In the genomic region with DNA sequence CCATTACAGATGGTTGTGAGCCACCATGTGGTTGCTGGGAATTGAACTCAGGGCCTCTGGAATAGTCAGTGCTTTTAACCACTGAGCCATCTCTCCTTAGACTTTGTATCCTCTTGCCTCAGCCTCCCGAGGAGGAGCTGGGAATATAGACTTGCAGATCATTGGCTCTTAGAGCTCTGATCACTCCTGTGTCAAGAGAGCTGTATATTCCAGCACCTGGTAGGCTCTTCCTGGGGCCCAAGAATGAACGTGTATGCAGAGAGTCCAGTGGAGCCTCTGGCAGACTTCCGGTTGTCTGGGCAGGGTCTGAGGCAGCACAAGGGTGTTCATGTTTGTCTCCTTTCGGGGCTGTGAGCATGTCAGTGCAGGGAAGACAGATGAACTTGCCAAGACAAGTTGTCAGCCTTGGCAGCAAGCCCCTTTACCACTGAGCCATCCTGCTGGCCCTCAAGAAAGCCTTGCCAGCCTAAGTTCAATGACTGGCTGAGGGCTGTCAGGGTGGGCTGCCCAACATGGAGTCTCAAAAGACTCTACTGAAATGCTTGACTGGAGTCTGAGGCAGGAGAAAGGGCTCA, we compare ENCODE assay signal across 23 mouse cellular contexts. TPM values are rescaled to one million over a fixed set of nuclear protein-coding genes. Genes with fewer than 3 reads are reported as not detected.
A peak's percentile ranks its signal among the peaks of the same experiment; 100 is the strongest.
DNase-seq lines count a peak whose midpoint lies in the region; ATAC-seq and TF ChIP-seq lines count a peak whose summit lies in the region.
"Had no signal": no experiment of that assay in that cellular context is flagged by ENCODE, and none has a peak within 500 bp of the region (broad histone marks: within the 10 kb centered on the region; RNA-seq: fewer than 3 reads in every experiment).

No protein-coding gene starts in this region.

- peaks cover 32% of the 10 kb centered on the region for H3K4me1 ChIP-seq in heart, embryonic 12.5 days (replicated peaks)
- peaks cover 6% of the 10 kb centered on the region for H3K4me1 ChIP-seq in ES-Bruce4 (ENCODE audit: control insufficient read depth, insufficient read depth, low read length)
- H3K4me1 ChIP-seq in heart, embryonic 16.5 days (ENCODE audit: control insufficient read depth, insufficient read depth, low read length), result peaks cover 22% of the 10 kb centered on the region
- H3K4me1 ChIP-seq: hindbrain, embryonic 13.5 days; liver, embryonic 12.5 days had no signal

- no peak for TF ChIP-seq EP300 in ES-Bruce4 (IDR thresholded peaks at IDR 0.05; ENCODE audit: insufficient read depth, low read depth, low read length)

- peak overlapping the region; percentile 98 for H3K27ac ChIP-seq in heart, embryonic 12.5 days (ENCODE audit: poor library complexity, severe bottlenecking)
- H3K27ac ChIP-seq in ES-Bruce4 (ENCODE audit: insufficient read depth, low read length), result peak overlapping the region; percentile 14
- peak overlapping the region; percentile 96 for H3K27ac ChIP-seq in heart, embryonic 16.5 days (ENCODE audit: low read length)
- H3K27ac ChIP-seq: hindbrain, embryonic 13.5 days; kidney, postnatal 0 days; layer of hippocampus, adult 2 months; liver, embryonic 12.5 days; macrophage; midbrain, embryonic 12.5 days had no signal

- H3K36me3 ChIP-seq in heart, embryonic 12.5 days, result peaks cover 20% of the 10 kb centered on the region
- no peaks in the 10 kb centered on the region for H3K36me3 ChIP-seq in ES-Bruce4 (ENCODE audit: control insufficient read depth, insufficient read depth, low read length, poor library complexity, severe bottlenecking)
- H3K36me3 ChIP-seq in heart, embryonic 16.5 days (ENCODE audit: control insufficient read depth, insufficient read depth), result 0 out of 2 replicates have a peak, but pooled peaks cover 4% of the 10 kb centered on the region
- H3K36me3 ChIP-seq: embryonic facial prominence, embryonic 10.5 days; hindbrain, embryonic 13.5 days; liver, embryonic 12.5 days; midbrain, embryonic 12.5 days had no signal

- intact Hi-C loops in heart, postnatal 10 days (cut with DNase I), result loop anchor here (2.0 kb wide), 2 partner anchors 13 to 43 kb away; no protein-coding TSS in a partner anchor

- no peak overlapping the region for H3K9ac ChIP-seq in heart, embryonic 12.5 days
- no peak overlapping the region for H3K9ac ChIP-seq in ES-Bruce4 (ENCODE audit: low read depth, poor library complexity, severe bottlenecking)
- H3K9ac ChIP-seq in heart, embryonic 16.5 days (ENCODE audit: low read length), result peak overlapping the region; percentile 78; the same call in 1 of the 2 replicates
- H3K9ac ChIP-seq: hindbrain, embryonic 13.5 days; liver, embryonic 12.5 days; lung, embryonic 14.5 days; midbrain, embryonic 12.5 days had no signal

- no peaks in the 10 kb centered on the region for H3K27me3 ChIP-seq in heart, embryonic 12.5 days (replicated peaks)
- no peaks in the 10 kb centered on the region for H3K27me3 ChIP-seq in ES-Bruce4 (ENCODE audit: control insufficient read depth, insufficient read depth, low read length, poor library complexity, severe bottlenecking)
- H3K27me3 ChIP-seq in heart, embryonic 16.5 days (ENCODE audit: control insufficient read depth, insufficient read depth, low read length), result no peaks in the 10 kb centered on the region
- H3K27me3 ChIP-seq: hindbrain, embryonic 13.5 days had no signal

- peaks cover 5% of the 10 kb centered on the region for H3K9me3 ChIP-seq in heart, embryonic 12.5 days (replicated peaks)
- H3K9me3 ChIP-seq in ES-Bruce4 (replicated peaks; ENCODE audit: control insufficient read depth, insufficient read depth, low read length, poor library complexity, severe bottlenecking), result no peaks in the 10 kb centered on the region
- peaks cover 4% of the 10 kb centered on the region for H3K9me3 ChIP-seq in heart, embryonic 16.5 days (replicated peaks; ENCODE audit: control insufficient read depth, low read length)
- H3K9me3 ChIP-seq: hindbrain, embryonic 13.5 days had no signal

- no peak for TF ChIP-seq CTCF in ES-Bruce4 (IDR thresholded peaks at IDR 0.05; ENCODE audit: low read depth, low read length)

- 0 out of 2 replicates have a peak overlapping the region, but pooled peaks have one; percentile 57 for H3K4me3 ChIP-seq in heart, embryonic 12.5 days
- H3K4me3 ChIP-seq in ES-Bruce4 (ENCODE audit: low read depth, low read length), result no peak overlapping the region
- no peak overlapping the region for H3K4me3 ChIP-seq in heart, embryonic 16.5 days (ENCODE audit: low read length)
- H3K4me3 ChIP-seq: embryonic facial prominence, embryonic 10.5 days; hindbrain, embryonic 13.5 days; layer of hippocampus, adult 2 months; liver, embryonic 12.5 days; midbrain, embryonic 12.5 days had no signal

- TF ChIP-seq POLR2A in ES-Bruce4 (IDR thresholded peaks at IDR 0.05; ENCODE audit: insufficient read depth, low read length), result no peak

- 70% methylated on average over 4 of the region's 4 CpGs for WGBS in heart, embryonic 12.5 days
- WGBS in heart, embryonic 16.5 days, result 63% methylated on average over 4 of the region's 4 CpGs

- ATAC-seq in heart, embryonic 12.5 days (ENCODE audit: insufficient number of reproducible peaks, low FRiP score), result no peak
- ATAC-seq in heart, embryonic 16.5 days (replicated peaks; ENCODE audit: extremely low read depth, insufficient read depth, low FRiP score), result no peak
- ATAC-seq: forebrain, embryonic 14.5 days; intestine, embryonic 16.5 days; liver, embryonic 12.5 days had no signal

- DNase-seq in gastrocnemius, adult 18-20 months (ENCODE audit: low spot score), result peak; percentile 69
- DNase-seq in gastrocnemius, postnatal 10 days, result no peak
- no peak for DNase-seq in heart, postnatal 10 days
- no peak for DNase-seq in urinary bladder, postnatal 10 days (ENCODE audit: low spot score)
- DNase-seq: cerebellum, postnatal 36 days; lung, embryonic 14.5 days; retina, postnatal 1 day; right cerebral cortex, postnatal 4 days; thymus, postnatal 14 days had no signal

- peak overlapping the region; percentile 74; the same call in 1 of the 2 replicates for H3K4me2 ChIP-seq in heart, embryonic 12.5 days
- H3K4me2 ChIP-seq in heart, embryonic 16.5 days (ENCODE audit: low read depth, low read length), result peak overlapping the region; percentile 71; the same call in 1 of the 2 replicates
- H3K4me2 ChIP-seq: hindbrain, embryonic 13.5 days; liver, embryonic 12.5 days; lung, embryonic 14.5 days; midbrain, embryonic 12.5 days had no signal

RNA-seq across cellular contexts. Expression of gene Trim63, which starts 0.8 kb away (rescaled TPM):
- 100 to 1,000 TPM; 322 to 461 TPM for total RNA-seq in gastrocnemius, adult 18-20 months (2021)
- 100 to 1,000 TPM in 1 of 2 experiments, 10 to 100 TPM in 1; 78.5 to 107 TPM for total RNA-seq in gastrocnemius, postnatal 10 days (2021)
- 90.7 and 93.9 TPM in 2 replicates for polyA plus RNA-seq in heart, embryonic 12.5 days (2016; fragmentation: Nextera tagmentation; extraction: Ambion mirVana)
- total RNA-seq in heart, postnatal 10 days (2021), result 100 to 1,000 TPM; 238 to 242 TPM
- polyA plus RNA-seq in ES-Bruce4 (2011; ENCODE audit: insufficient read depth, insufficient read length, low read depth, missing spikeins), result 5.4 and 7.4 TPM in 2 replicates
- polyA plus RNA-seq in heart, embryonic 16.5 days (2015; fragmentation: Nextera tagmentation; extraction: Ambion mirVana), result 175 and 177 TPM in 2 replicates
- total RNA-seq: layer of hippocampus, adult 2 months; neutrophil, adult 5-6 weeks had no signal
- polyA plus RNA-seq: forebrain, embryonic 14.5 days; lung, embryonic 14.5 days; macrophage had no signal

RNA-seq across cellular contexts. Expression of gene Pdik1l, which starts 26.5 kb away (rescaled TPM):
- total RNA-seq in gastrocnemius, adult 18-20 months (2021), result 1 to 10 TPM; 3.9 to 5.7 TPM
- total RNA-seq in gastrocnemius, postnatal 10 days (2021), result 1 to 10 TPM; 5.8 to 8.4 TPM
- 14.9 and 18.1 TPM in 2 replicates for polyA plus RNA-seq in heart, embryonic 12.5 days (2016; fragmentation: Nextera tagmentation; extraction: Ambion mirVana)
- 10 to 100 TPM in 1 of 2 experiments, 1 to 10 TPM in 1; 7.5 to 10.3 TPM for total RNA-seq in heart, postnatal 10 days (2021)
- polyA plus RNA-seq in ES-Bruce4 (2011; ENCODE audit: insufficient read depth, insufficient read length, low read depth, missing spikeins), result 12.0 and 14.1 TPM in 2 replicates
- 13.0 and 13.9 TPM in 2 replicates for polyA plus RNA-seq in heart, embryonic 16.5 days (2015; fragmentation: Nextera tagmentation; extraction: Ambion mirVana)

RNA-seq across cellular contexts. Expression of gene Slc30a2, which starts 28.8 kb away (rescaled TPM):
- total RNA-seq in gastrocnemius, adult 18-20 months (2021), result 10 to 100 TPM in 1 of 2 experiments, 1 to 10 TPM in 1; 5.4 to 12.7 TPM
- under 1 TPM; 0.29 to 0.66 TPM for total RNA-seq in gastrocnemius, postnatal 10 days (2021)
- polyA plus RNA-seq in heart, embryonic 12.5 days (2016; fragmentation: Nextera tagmentation; extraction: Ambion mirVana), result 0.42 and 0.44 TPM in 2 replicates
- under 1 TPM; 0.12 to 0.69 TPM for total RNA-seq in heart, postnatal 10 days (2021)
- polyA plus RNA-seq in ES-Bruce4 (2011; ENCODE audit: insufficient read depth, insufficient read length, low read depth, missing spikeins), result 3.9 and 4.9 TPM in 2 replicates
- 0.21 and 0.42 TPM in 2 replicates for polyA plus RNA-seq in heart, embryonic 16.5 days (2015; fragmentation: Nextera tagmentation; extraction: Ambion mirVana)
- total RNA-seq: layer of hippocampus, adult 2 months; neutrophil, adult 5-6 weeks had no signal
- polyA plus RNA-seq: hindbrain, embryonic 13.5 days; limb, embryonic 11.5 days; liver, embryonic 12.5 days; macrophage had no signal

Comparison
In these comparisons a context has a peak if more than half of its experiments do, and no peak if none do; other contexts are left out.
1. H3K27ac ChIP-seq: peak in every context shown above with its lines; median percentile 98 in heart, embryonic 12.5 days; 96 in heart, embryonic 16.5 days; 14 in ES-Bruce4.